Mouse (Mus musculus) layer of hippocampus, adult 11-12 months (tissue): ENCODE measurements at regions not wholly inside any gene's neighbourhood (a gene's known extent, or its start where the extent isn't known, plus 50 kb on each side); places are given as distances from the start of the nearest gene placed in this dataset.
A peak's percentile ranks its signal among the peaks of the same experiment; 100 is the strongest.

Experiments
- DNase-seq: peaks from one replicate; pipeline ENCODE4 v3.0.0; 2022; ENCODE audit warnings: low spot score

DNA sequence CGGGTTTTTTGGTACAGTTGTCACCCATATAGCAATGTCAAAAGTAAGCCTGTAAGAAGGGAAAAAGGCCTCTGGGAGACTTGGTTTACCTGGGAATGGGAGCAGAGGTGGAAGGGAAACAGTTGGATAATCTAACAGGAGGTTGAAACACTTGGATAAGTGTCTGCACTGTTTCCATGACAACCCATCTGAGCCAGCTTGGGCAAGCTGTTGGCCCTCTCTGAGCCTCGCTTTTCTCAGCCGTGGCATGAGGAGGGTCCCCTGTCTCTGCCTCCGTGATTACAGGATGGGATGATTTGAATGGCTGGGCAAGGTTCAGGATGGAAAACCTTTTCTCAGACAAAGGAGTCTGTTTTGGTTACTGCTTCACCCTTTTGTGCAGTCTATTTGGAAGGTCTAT lies 265.6 kb downstream of the Emp1 start:
- DNase-seq, result peak; percentile 55

DNA sequence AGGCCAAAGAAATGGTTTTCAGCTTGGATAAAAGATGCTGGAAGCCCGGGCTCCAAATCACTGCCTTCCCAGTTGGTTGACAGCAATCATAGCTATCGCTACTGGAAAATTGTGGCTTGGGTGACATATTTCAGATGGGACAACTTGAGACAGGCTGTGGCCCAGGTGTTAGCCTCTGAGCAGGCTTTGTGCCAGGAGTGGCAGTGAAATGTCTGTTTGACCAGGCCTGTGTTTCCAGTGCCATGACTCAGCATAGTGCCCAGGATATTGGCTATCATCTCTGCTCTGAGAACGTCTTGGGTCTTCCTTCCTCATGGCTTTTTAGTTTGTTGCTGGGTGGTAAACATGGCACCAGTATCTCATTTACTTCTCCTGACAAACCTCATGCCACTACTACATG lies 266.9 kb downstream of the Emp1 start:
- no peak for DNase-seq

DNA sequence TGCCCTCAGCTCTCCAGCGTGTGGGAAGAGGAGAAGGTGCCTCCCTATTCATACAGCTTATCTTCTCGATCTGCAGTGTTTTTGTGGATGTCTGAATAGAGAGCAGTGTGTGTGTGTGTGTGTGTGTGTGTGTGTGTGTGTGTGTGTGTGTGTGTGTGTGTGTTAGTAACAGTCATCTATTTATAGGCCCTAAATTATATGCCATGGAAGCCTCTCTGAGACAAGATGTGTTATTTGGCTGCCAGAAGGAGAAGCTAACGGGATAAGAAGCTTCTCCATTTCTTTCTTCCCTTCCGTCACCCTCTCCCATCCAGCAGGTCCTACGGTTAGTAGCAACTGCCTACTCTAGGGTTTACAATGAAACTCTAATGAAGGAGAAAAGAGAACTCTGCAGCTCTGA lies 270.3 kb downstream of the Emp1 start:
- no peak for DNase-seq

DNA sequence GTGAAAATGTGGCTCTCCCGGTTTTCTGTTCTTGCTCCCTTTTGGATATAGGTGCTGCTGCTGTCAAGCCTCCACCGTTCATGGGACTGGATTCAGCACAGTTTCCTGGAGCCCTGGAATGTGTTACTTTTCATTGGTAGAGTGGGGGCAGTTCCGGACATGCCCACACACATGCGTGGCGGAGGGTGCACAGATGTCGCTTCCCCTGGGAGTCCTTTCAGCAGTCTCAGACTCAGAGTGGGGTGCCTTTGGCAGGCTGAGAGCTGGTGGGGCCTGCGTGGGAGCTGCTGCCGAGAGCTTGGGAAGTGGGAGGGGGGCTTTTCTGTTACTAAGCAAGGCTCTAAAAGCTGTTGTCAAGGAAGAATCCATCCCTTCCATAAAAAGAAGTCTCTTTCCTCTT lies 274.3 kb downstream of the Emp1 start:
- DNase-seq, result peak; percentile 83

DNA sequence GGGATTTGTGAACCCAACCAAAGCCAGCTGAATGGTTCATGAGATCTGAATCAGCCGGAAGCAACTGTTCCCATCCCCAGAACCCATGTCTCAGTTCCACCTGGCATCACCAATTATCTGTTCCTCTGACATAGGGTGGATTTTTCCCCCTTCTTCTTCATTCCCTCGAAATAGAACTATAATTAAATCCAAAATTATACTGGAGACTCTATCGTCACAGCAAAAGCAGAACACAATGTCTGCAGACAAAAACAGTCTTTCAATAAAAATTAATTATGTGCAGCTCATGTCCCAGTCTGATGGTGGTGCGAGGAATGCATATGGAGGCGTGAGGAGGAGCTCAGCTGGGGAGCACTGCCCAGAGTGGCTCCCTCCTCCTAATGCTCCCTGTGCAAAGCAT lies 280.4 kb downstream of the Emp1 start:
- peak; percentile 68 for DNase-seq

DNA sequence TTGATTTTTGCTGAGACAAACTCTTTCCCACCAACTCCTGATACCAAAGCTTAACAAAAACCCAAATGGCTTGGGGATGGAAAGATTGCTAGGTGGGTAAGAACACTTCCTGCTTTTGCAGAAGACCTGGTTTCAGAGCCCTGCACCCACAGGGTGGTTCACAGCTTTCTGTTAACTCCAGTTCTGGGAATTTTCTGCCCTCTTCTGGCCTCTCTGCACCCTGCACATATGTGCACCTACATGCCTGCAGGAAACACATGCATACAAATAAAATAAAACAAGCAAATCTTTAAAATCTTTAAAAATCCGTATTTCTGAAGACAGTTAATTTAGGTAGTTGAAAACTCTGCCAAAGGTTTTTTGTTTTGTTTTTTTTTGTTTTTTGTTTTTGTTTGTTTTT lies 283.8 kb downstream of the Emp1 start:
- DNase-seq, result no peak

DNA sequence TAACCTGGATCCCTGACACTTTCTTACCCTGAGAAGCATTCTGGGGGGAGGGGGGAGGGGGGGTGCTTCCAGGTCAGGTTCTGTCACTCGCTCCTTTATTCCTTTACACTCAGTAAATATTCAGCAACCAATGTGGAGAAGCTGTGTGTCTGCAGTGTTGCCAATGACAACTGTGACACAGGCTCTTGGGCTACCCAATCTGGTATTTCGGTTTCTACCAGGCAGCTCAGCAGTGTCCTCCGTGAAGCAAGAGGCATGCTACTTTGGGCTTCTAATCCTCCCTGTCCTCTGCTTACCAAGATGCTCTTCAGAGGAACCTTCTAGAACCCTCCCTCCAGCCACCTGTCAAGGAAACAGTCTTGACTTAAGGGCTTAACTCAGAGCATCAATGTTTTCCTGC lies 290.7 kb downstream of the Emp1 start:
- no peak for DNase-seq

DNA sequence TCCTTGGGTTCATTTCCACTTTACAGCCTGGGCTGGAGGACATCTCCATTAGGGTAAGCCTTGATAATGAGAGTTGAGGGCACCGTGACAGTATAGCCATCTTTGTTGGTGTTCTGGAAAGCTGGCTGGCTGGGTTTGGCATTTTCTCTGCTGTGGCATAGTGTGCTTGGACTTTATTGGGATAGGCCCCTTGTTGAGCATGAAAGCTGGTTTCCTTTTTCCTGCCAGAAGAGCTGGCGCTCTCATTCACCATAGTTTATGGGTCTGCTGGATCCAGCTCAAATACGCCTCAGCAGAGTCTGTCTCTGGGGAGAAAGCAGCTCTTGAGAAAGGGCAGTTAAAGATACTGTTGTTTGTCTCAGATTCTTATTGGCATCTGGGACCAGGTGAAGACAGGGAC lies 300.0 kb downstream of the Emp1 start:
- peak; percentile 59 for DNase-seq

DNA sequence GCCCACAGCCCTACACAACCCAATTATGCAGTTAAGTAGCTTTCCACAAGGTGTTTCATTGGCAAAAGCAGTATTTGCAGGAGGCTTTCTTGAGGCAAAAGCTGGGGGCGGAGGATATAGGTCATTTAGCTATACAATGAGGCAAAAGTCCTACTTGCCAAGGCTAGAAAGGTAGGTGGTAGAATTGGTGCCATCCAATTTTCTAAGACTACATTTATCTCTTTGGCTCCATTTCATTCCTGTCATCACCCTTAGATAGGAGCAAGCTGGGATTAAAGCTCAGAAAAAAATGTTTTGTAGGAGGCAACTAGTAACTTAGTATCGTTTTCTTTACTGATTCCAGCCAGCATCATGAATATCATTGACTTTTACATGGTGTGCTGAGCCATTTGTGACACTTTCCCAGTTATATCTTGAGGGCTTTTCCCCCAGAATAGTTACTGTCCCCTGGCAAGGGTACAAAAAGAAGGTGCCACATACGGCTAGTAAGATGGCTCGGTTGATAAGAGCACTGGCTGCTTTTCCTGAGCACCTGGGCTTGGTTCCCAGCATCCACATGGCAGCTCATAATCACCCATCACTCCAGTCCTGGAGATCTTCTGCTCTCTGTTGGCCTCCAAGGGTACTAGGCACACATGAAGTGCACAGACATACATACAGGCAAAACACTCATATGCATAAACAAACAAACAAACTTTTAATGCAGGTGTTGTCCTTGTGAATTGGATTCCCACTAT lies 300.6 kb downstream of the Emp1 start:
- no peak for DNase-seq
